Mouse (Mus musculus) inflammation-experienced regulatory T-cells, adult 6 months (primary cell): ENCODE measurements around the gene Slc22a13. TPM values are rescaled to one million over a fixed set of nuclear protein-coding genes. Genes with fewer than 3 reads are reported as not detected.
"Not testable (repeated sequence)": the region's sequence is repeated elsewhere in the genome, so short reads cannot be mapped to it uniquely, and the experiment has no call there.

Experiments used
- ATAC-seq: one replicate; pipeline ENCODE4 v1.8.0; 2017
- polyA plus RNA-seq, 3 experiments: library from polyadenylated mRNA; unstranded; fragments of 100-300 nt; shearing (Covaris generic); gene quantifications; one replicate each; pipeline ENCODE4 v1.2.1; 2017

Slc22a13 gene
- polyA plus RNA-seq: not detected

DNA sequence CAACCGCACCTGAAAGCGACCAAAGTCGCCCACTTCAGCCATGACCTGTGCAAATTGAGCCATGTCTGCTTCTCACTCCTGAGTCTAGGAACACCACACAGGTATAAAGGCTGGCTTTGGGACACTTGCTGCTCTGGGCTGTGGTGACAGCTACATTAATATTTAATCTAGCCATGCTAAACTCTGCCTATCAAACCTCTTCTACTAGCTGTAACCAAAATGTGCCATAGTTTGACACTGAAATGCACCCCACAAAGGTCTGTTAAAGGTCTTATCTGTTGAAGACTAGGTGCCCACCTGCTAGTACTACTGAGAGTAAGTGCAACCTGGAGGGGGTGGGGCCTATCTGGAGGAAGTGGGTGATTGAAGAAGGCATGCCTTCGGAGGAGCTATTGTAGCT, at the start of gene Slc22a13:
Gene Slc22a13 (minus strand): TSS at position 101 of the 400 bp plus-strand sequence.
- no peak for ATAC-seq

DNA sequence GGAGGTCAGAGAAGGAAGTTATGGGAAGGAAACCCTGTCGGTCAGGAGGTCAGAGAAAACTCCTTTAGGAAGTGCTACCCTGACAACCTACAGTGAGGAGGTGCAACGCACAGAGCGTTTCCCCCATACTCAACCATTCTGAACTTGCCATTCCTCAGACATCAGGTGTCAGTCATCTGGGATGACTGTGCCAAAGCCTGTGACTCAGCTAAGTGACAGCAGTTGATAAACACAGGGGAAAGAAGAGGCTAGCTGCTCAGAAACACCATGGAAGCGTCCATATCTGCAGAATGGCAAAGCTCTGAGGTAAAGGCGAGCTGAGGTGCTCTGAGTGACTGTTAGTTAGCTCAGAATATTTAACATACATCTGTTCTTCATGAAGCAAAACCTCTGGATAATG, 49.2 kb upstream of the Slc22a13 start:
- ATAC-seq: no peak

GRCm38 (mm10) chr9:119256161-119256560, 47.3 kb upstream of the Slc22a13 start:
- no peak for ATAC-seq

DNA sequence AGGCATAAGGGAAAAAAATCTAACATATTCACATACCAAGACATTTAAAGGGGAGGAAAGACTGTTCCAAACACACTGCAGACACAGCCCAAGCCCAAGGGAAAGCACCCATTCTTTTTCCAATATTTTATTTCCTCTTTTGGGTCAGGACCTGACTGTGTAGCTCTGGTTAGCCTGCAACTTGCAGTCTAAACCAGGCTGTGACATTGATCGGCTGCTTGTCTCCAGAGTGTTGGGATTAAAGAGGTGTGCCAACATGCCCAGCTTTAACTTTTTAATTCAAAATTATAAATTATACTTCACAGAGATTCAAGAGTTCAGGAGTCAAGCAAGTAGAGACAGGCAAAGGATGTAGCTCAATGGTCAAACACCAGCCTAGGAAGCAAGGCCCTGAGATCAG, 46.2 kb upstream of the Slc22a13 start:
- no peak for ATAC-seq

DNA sequence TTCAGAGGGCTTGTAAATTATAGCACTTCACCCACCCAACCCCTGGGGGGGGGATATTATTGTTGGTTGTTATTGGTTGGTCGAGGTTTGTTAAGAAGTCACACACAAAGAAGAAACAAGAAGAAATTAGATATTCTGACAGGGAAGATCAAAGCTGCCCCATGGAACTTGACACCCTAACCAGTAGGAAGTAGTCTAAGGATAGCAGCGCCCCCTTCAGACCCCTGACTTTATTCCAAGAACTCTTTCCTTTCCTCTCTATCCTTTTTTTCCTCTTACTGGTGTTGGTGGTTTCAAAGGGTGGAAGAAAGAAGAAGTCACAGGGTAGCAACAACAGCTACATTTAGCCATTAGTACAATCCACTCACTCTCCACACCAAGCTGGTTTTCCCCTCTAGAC, 45.3 kb upstream of the Slc22a13 start:
- no peak for ATAC-seq

- no peak for ATAC-seq
Observed at GRCm38 (mm10) chr9:119247996-119248395, 39.1 kb upstream of the Slc22a13 start.

DNA sequence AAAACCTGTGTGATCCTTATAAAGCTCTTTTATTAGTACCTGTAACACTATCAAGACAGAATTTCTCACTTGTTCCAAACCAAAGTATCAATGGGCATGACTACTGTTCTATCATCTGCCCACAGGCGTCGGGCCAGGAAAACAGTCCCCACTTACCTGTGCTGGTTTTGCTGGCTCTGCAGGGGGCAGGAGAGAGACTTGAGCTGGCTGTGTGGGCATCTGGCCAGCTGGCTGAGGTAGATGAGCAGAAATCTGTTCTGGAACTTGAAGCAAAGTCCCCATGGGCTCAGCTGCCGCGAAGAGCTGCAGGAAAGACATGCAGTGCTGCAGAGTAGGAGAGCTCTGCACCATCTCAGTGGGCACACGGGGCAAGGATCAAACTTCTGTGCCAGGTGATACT, 37.9 kb upstream of the Slc22a13 start:
- no peak for ATAC-seq

GRCm38 (mm10) chr9:119243981-119244380, 35.1 kb upstream of the Slc22a13 start:
- ATAC-seq: no peak

- ATAC-seq: no peak
Observed at GRCm38 (mm10) chr9:119241169-119241865, 32.4 kb upstream of the Slc22a13 start.

GRCm38 (mm10) chr9:119240286-119240997, 31.5 kb upstream of the Slc22a13 start:
- no peak for ATAC-seq

DNA sequence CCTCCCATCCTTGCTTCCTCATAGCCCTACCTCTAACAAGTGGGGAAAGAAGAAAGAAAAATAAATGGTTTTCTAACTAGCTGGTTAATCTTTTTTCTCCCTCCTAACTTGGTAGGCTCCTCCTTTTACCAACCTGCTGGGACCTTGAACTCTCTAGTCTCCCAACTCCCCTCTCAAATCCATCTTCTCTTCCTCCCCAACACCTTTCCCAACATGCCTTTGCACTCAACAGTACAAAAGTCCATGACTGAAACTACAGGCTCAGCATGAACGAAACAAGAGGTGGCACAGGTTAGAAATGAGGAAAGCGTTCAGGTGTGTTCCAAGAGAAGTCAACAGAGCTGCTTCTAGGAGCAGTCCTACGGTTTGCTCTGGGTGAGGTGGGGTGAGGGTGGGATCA, 30.4 kb upstream of the Slc22a13 start:
- ATAC-seq: no peak

DNA sequence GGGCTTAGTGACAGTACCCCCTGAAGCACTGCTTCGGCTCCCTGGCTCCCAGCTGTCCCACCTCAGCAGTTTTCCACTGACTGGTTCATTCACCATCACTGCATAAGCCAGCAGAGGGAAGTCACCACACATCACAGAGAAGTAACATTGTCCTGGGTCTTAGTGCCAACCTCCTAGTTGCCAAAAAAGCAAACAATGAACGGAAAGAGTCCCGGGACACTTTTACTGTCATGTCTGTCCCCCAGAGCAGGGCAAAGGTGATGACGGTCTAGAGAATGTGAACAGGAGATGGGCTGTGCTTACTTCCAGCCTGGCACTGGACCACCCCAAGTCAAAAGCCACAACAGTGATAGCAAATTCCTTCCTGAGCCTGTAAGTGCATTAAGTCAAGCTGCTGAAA, 29.9 kb upstream of the Slc22a13 start:
- no peak for ATAC-seq

DNA sequence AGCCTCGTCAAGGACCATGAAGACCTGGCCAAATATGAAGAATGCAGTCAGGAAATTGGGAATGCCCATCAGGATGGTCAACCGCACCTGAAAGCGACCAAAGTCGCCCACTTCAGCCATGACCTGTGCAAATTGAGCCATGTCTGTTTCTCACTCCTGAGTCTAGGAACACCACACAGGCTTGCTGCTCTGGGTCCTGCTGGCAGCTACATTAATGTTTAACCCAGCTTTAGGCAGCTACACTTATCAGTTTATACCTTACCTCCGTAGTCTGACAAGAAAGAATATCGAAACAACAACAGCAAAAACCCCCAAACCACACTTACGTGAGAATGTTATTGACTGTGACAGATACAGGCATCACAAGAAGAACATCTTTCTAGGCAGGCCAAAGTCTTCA, 22.7 kb upstream of the Slc22a13 start:
- ATAC-seq: no peak

DNA sequence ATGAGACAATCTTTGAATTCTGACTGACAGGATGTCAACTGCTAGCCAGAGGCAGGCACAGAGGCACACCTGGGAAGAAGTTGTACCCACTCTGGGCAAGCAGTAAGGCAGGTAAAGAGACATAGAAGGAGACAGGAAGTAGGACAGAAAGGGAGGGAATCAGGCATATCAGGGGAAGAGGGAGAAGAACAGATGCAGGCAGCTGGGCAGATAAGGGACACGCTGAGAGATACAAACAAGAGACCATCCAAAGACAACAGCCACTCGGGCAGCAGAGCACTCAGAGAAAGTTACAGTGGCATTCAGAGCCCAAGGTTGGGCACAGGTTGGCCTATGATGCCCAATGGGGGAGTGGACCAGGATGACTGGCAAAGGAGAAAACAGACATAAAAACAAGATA, 21.9 kb upstream of the Slc22a13 start:
- no peak for ATAC-seq

DNA sequence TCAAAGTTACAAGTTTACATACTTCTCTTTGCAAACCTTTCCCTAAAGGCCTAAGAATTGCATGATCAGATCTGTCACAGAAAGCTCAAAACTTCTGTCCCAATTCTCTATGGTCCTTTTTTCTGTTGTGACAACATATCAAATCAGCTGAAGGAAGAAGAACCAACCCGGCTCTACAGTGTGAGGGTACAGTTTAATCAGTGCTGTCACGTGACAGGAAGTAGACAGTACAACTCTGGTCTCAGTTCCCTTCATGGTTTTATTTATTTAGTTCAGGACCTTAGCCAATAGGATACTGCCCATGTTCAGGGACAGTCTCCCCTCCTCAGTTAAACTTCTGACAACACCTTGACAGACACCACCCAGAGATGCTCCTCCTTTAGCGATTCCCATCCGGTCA, 11.4 kb upstream of the Slc22a13 start:
- no peak for ATAC-seq

- no peak for ATAC-seq
Observed at GRCm38 (mm10) chr9:119219667-119220066, 10.8 kb upstream of the Slc22a13 start.

DNA sequence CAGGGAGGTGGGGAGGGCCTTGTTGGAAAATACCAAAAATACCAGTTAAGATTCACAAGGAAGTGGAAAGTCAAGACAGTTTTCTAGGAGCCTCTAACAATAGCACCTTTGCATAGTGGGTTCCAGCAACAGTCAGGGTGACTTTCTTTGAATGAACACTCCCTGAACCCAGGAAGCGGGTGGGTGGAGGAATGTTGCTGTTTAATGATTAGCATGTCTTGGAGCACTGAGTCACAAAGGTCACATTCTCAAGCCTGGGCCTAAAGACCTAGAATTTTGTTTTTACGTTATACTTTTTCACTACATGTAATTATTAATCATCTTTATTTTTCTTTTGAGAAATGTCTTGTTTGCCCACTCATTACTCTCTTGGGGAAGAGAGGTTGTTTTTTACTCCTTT, 6.4 kb upstream of the Slc22a13 start:
- ATAC-seq: not testable (repeated sequence)

- no peak for ATAC-seq
Observed at GRCm38 (mm10) chr9:119214601-119215000, 5.7 kb upstream of the Slc22a13 start.

- no peak for ATAC-seq
Observed at GRCm38 (mm10) chr9:119212996-119213395, 4.1 kb upstream of the Slc22a13 start.

- no peak for ATAC-seq
Observed at GRCm38 (mm10) chr9:119207113-119207512, 1.8 kb downstream of the Slc22a13 start.

- no peak for ATAC-seq
Observed at GRCm38 (mm10) chr9:119206666-119207065, 2.2 kb downstream of the Slc22a13 start.

DNA sequence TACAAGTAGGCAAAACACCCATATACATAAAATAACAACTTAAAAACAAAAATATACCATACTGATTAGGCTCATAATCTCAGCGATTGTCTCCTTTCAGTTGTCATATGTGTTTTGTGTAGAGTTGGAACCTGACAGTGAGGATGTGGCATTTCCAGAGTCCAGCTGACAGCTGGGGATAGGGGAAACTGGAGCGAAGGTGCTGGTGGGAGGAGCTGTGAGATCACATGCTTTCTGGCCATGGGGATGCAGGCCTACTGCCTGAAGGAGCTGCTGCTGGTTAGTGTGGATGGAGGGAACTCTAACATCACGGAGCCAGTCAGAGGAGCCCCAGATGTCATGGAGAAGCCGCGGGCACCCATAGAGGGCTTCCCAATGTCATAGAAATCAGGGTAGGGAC, 3.1 kb downstream of the Slc22a13 start:
- ATAC-seq: no peak

GRCm38 (mm10) chr9:119203617-119204016, 5.3 kb downstream of the Slc22a13 start:
- ATAC-seq: no peak

- ATAC-seq: no peak
Observed at GRCm38 (mm10) chr9:119201653-119202052, 7.2 kb downstream of the Slc22a13 start.
